Mouse (Mus musculus) testis, adult 2 months (tissue): Measurements from ENCODE around the gene Glb1l2.

Experiments used
- CTCF ChIP-seq: fragments of 200-500 bp; IDR thresholded peaks from 2 replicates; pipeline ENCODE4 v1.5.1; 2012; ENCODE audit warnings: low read depth, mild to moderate bottlenecking, inconsistent platforms, low read length, moderate library complexity; ENCODE audit not compliant: control insufficient read depth, insufficient read depth, insufficient replicate concordance
- POLR2A ChIP-seq: fragments of 200-500 bp; IDR thresholded peaks from 2 replicates; pipeline ENCODE4 v1.6.1; 2012; ENCODE audit warnings: low read depth, mild to moderate bottlenecking, inconsistent platforms, low read length, moderate library complexity; ENCODE audit not compliant: control insufficient read depth

GRCm38 (mm10) chr9:26733206-26733891, 72.9 kb downstream of the Glb1l2 start, which contains the start of gene B3gat1:
- TF ChIP-seq CTCF = no peak
- TF ChIP-seq POLR2A = no peak
